Mouse (Mus musculus) lung, postnatal 0 days (tissue): ENCODE results near the gene Gm9903. TPM values are rescaled to one million over a fixed set of nuclear protein-coding genes. Genes with fewer than 3 reads are reported as not detected.

Experiments used
- ATAC-seq: fragments of 200-750 bp; cut with Nextera tagmentation; 2 replicates; pipeline ENCODE4 v1.8.0; 2017; ENCODE audit warnings: moderate library complexity
- DNase-seq: peaks from one replicate; pipeline ENCODE4 v3.0.0-alpha.2; 2016; ENCODE audit warnings: low spot score
- H3K27ac ChIP-seq: fragments of 300-500 bp; sonication (generic); 2 replicates; pipeline ENCODE4 v1.5.1; 2014; ENCODE audit warnings: antibody characterized with exemption, mild to moderate bottlenecking, low read length, mixed read lengths
- H3K27me3 ChIP-seq: fragments of 300-500 bp; sonication (generic); replicated peaks from 2 replicates; pipeline ENCODE4 v1.6.1; 2014; ENCODE audit warnings: low read length, mixed read lengths; ENCODE audit not compliant: insufficient read depth
- H3K36me3 ChIP-seq: fragments of 300-500 bp; sonication (generic); 2 replicates; pipeline ENCODE4 v1.6.1; 2014; ENCODE audit warnings: low read length, mixed read lengths; ENCODE audit not compliant: insufficient read depth
- H3K4me1 ChIP-seq: fragments of 300-500 bp; sonication (generic); 2 replicates; pipeline ENCODE4 v1.6.1; 2014; ENCODE audit warnings: antibody characterized with exemption, low read depth, low read length, mixed read lengths; ENCODE audit not compliant: insufficient read depth
- H3K4me2 ChIP-seq: fragments of 300-500 bp; sonication (generic); replicated peaks from 2 replicates; pipeline ENCODE4 v1.6.1; 2014; ENCODE audit warnings: low read depth, mild to moderate bottlenecking, low read length, moderate library complexity, mixed read lengths
- H3K4me3 ChIP-seq: fragments of 300-500 bp; sonication (generic); 2 replicates; pipeline ENCODE4 v1.5.1; 2014; ENCODE audit warnings: low read depth, low read length
- H3K9ac ChIP-seq: fragments of 300-500 bp; sonication (generic); replicated peaks from 2 replicates; pipeline ENCODE4 v1.6.1; 2014; ENCODE audit warnings: low read depth, mild to moderate bottlenecking
- H3K9me3 ChIP-seq: fragments of 300-500 bp; sonication (generic); 2 replicates; pipeline ENCODE4 v1.6.1; 2016; ENCODE audit warnings: low read length, mixed read lengths
- CTCF ChIP-seq: IDR thresholded peaks from 2 replicates; pipeline ENCODE4 v1.5.1; 2016; ENCODE audit warnings: antibody characterized with exemption, mild to moderate bottlenecking
- EP300 ChIP-seq: IDR thresholded peaks from 2 replicates; pipeline ENCODE4 v1.6.1; 2016; ENCODE audit warnings: antibody characterized with exemption, mild to moderate bottlenecking, control low read depth
- WGBS: fragments of 180-500 bp; shearing (Covaris S2); extraction: QIAGEN DNeasy Blood & Tissue Kit; methylation state at CpG from one replicate; pipeline ENCODE4 v1.1.7; 2014; 5-methylcytosine and 5-hydroxymethylcytosine counted together
- polyA plus RNA-seq: library from polyadenylated mRNA; unstranded; fragments of >200 nt; fragmentation: Nextera tagmentation; extraction: Ambion mirVana; gene quantifications from 2 replicates; pipeline ENCODE4 v1.2.1, GENCODE M21; 2015

The Gm9903 gene
- polyA plus RNA-seq, 1 experiment from 2014 or later, result 0.41 TPM

DNA sequence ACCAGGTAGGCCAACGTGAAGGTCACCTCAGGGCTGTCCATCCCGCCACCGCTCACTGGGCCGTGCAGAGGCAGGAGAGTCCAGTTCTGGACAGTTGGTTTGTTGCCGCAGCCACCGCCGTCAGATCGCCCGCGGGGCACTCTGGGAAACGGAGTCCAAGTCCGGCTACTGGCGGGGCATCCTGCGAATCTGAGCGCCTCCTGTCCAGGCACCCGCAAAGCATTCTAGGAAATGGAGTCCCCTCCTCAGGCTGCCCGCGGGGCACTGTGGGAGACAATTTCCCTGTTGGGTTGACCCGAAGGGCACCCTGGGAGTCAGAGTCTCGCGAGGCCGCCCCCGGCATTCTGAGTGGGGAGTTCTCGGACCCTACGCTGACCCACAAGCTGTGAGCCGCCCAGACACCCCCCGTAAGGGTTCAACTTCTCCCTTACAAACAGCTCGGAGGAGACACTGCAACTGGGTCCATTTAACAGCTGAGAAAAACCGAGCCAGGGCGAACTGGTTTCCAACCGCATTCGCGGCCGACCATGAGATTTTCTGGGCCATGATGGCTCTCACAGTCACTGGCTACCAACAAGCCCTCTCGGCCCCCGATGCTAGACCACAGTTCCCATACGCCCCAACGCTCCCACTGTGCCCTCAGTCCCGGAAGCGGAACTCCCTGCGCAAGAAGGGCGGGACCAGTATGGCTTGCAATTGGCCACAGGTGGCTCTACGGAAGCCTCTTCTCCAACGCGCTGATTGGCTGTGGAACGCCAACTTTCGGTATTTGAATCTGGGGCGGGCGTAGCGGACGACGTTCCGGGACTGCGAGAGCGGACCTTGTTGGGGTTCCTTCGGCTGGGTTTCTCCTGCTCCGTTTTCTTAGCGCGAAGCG, 28.3 kb downstream of the Gm9903 start, which contains the start of the genes Tacc3 and Tmem129:
Tacc3 (plus strand) TSS at position 342 of the 877 bp plus-strand sequence.
Tmem129 (minus strand) TSS at position 630 of the 877 bp plus-strand sequence.
- TF ChIP-seq CTCF (no peak), EP300 (peak; percentile 55)
- no peaks in the 10 kb centered on the region for H3K27me3 ChIP-seq
- H3K36me3 ChIP-seq, result peaks cover 7% of the 10 kb centered on the region; the same call in 1 of the 2 replicates
- ATAC-seq (peak; percentile 96), DNase-seq (peak; percentile 100)
- peak within 1 kb of the TSS; percentile 55 for H3K9ac ChIP-seq
- WGBS, result 1% methylated on average over 60 of the region's 60 CpGs
- H3K4me3 ChIP-seq, result peak within 1 kb of the TSS; percentile 67
- no peaks in the 10 kb centered on the region for H3K9me3 ChIP-seq
- peak within 1 kb of the TSS; percentile 83 for H3K4me2 ChIP-seq
- H3K27ac ChIP-seq, result peak within 1 kb of the TSS; percentile 93
- H3K4me1 ChIP-seq, result peaks cover 7% of the 10 kb centered on the region

DNA sequence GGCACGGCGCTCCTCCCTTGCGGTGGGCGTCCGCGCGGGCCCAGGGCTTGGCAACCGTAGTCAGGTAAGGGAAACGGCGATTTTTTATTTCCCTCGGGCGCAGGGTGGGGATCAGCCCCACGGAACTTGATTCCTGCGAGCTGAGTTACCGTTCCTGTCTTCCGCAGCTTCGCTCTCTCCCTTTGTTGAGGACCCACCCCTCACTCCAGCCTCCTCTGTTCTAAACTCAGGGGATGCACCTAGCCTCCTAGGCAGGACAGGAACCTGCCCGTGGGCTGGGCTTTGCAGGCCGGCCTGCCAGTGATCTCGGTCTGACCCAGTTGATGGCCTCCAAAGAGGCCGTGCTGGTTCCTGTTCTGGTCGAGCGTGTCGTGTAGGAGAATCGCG, 28.9 kb downstream of the Gm9903 start:
- Histone ChIP-seq H3K36me3 (peaks cover 7% of the 10 kb centered on the region; the same call in 1 of the 2 replicates), H3K4me3 (peak overlapping the region; percentile 67), H3K9ac (peak overlapping the region; percentile 37; the same call in 1 of the 2 replicates), H3K27me3 (no peaks in the 10 kb centered on the region), H3K9me3 (no peaks in the 10 kb centered on the region), H3K27ac (0 out of 2 replicates have a peak overlapping the region, but pooled peaks have one; percentile 93), H3K4me2 (peak overlapping the region; percentile 83), H3K4me1 (peaks cover 7% of the 10 kb centered on the region)
- ATAC-seq (no peak), DNase-seq (no peak)
- 1% methylated on average over 26 of the region's 26 CpGs for WGBS
- TF ChIP-seq CTCF (no peak), EP300 (no peak)

DNA sequence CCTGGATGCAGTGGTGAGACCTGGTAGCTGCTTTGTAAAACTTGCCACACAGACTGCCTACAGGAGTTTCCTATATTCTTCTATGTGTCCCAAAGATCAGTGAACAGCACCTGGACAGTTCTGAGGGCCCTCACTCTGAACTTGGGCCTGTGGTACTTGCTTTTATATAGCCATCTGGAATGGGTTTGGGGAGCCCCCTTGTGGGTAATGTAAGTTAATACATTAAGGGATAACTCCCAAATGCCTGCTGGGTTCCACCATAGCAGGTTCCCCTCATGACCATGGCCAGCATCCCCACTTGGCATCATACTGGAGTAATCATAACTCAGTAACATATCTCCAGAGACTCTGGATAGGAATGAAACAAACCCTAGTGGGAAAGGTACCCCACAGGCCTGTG, 38.5 kb downstream of the Gm9903 start:
- no peak overlapping the region for H3K9ac ChIP-seq
- DNase-seq, result peak; percentile 59
- H3K36me3 ChIP-seq, result peaks cover 20% of the 10 kb centered on the region; the same call in 1 of the 2 replicates
- H3K4me1 ChIP-seq, result no peaks in the 10 kb centered on the region
- ATAC-seq, result 0 out of 2 replicates have a peak, but pooled peaks have one; percentile 32
- H3K4me2 ChIP-seq, result no peak overlapping the region
- H3K27ac ChIP-seq, result no peak overlapping the region
- TF ChIP-seq CTCF (peak; percentile 65), EP300 (no peak)
- H3K27me3 ChIP-seq, result no peaks in the 10 kb centered on the region
- H3K4me3 ChIP-seq, result no peak overlapping the region
- H3K9me3 ChIP-seq, result no peaks in the 10 kb centered on the region

GRCm38 (mm10) chr5:33671659-33672058, 41.9 kb downstream of the Gm9903 start:
- no peak for TF ChIP-seq EP300
- no peak for TF ChIP-seq CTCF
- peaks cover 16% of the 10 kb centered on the region; the same call in 1 of the 2 replicates for H3K36me3 ChIP-seq
- no peaks in the 10 kb centered on the region for H3K9me3 ChIP-seq
- H3K9ac ChIP-seq, result no peak overlapping the region
- DNase-seq, result no peak
- no peak overlapping the region for H3K27ac ChIP-seq
- ATAC-seq, result no peak
- H3K4me1 ChIP-seq, result no peaks in the 10 kb centered on the region
- no peaks in the 10 kb centered on the region for H3K27me3 ChIP-seq
- 61% methylated on average over 5 of the region's 5 CpGs for WGBS
- no peak overlapping the region for H3K4me3 ChIP-seq
- no peak overlapping the region for H3K4me2 ChIP-seq

DNA sequence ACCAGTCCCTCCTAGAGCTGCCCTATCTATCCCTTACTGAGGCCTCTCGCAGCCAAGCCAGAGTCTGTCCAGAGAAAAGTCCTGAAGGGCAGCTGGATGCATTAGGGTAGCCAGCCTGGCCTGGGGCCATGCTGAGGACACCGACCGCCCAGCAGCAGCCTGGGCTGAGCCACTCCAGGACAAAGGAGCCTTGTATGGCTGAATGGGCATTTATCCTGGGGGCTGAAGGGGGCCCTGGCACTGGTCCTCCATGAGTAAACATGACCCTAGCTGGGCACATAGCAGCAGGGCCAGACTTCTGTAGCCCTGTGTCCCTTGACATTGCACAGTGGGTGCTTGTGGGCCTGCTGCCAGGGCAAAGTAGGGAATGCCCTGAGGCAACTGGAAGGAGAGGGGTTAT, 44.7 kb downstream of the Gm9903 start:
- H3K27ac ChIP-seq, result no peak overlapping the region
- no peak overlapping the region for H3K9ac ChIP-seq
- WGBS, result 44% methylated on average over 3 of the region's 3 CpGs
- H3K36me3 ChIP-seq, result 0 out of 2 replicates have a peak, but pooled peaks cover 5% of the 10 kb centered on the region
- no peaks in the 10 kb centered on the region for H3K9me3 ChIP-seq
- H3K27me3 ChIP-seq, result no peaks in the 10 kb centered on the region
- no peak overlapping the region for H3K4me3 ChIP-seq
- TF ChIP-seq EP300 (no peak), CTCF (no peak)
- peak; percentile 16; the same call in 1 of the 2 replicates for ATAC-seq
- DNase-seq, result no peak
- no peak overlapping the region for H3K4me2 ChIP-seq
- no peaks in the 10 kb centered on the region for H3K4me1 ChIP-seq

- ATAC-seq, result peak; percentile 30
- 0% methylated on average over 1 of the region's 1 CpGs for WGBS
Measured at GRCm38 (mm10) chr5:33675964-33676363, 46.2 kb downstream of the Gm9903 start.

More at GRCm38 (mm10) chr5:33675964-33676363, 46.2 kb downstream of the Gm9903 start:
- no peak overlapping the region for H3K4me3 ChIP-seq
- H3K9ac ChIP-seq, result no peak overlapping the region
- H3K27me3 ChIP-seq, result no peaks in the 10 kb centered on the region
- no peaks in the 10 kb centered on the region for H3K4me1 ChIP-seq
- H3K4me2 ChIP-seq, result no peak overlapping the region
- H3K27ac ChIP-seq, result no peak overlapping the region
- TF ChIP-seq CTCF (peak; percentile 88), EP300 (no peak)
- H3K36me3 ChIP-seq, result 0 out of 2 replicates have a peak, but pooled peaks cover 5% of the 10 kb centered on the region
- no peaks in the 10 kb centered on the region for H3K9me3 ChIP-seq
- DNase-seq, result peak; percentile 74
